Mouse (Mus musculus) T-helper 17 cell (primary cell): ENCODE results near the gene Hoxa2.

Source experiments
- in situ Hi-C, 2 experiments: fragments of 300-600 bp; cut with MboI, MseI; formaldehyde crosslinking; loops; 1 replicate in 1 of 2; 2 replicates in 1 of 2; pipeline ENCODE4 v1.15.1; 2025; ENCODE audit warnings: high pct_unique_total_duplicates in 2 of 2

Hoxa2 gene

DNA sequence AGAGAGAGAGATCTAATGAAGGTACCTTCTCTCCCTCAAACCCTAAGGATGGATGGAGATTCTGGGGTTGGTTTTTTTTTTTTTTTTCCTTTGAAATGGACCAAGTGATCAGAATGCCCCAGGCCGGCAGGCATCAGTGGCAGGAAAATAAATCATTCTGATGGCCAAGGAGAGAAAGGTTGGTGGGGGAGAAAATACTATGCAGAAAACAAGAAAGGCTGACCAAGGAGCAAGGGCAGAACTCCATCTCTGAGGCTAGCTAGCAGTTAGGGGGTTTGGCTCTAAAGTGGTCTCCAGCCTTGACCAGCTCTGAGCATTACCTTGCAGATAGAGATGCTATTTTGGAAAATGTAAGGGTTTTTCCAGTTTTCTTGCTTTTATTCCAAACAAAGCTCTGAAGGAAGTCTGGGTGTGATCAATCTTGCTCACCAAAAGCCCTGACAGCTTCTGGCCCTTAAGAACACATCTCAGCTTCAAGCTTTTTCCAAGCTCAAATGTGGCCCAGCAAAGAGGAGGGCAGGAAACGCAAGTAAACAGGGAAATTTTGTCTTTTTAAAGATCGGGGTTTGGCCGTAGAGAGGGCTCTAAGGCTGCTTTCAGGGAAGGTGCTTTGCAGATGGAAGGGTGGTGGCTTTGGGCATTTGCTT lies 1.9 kb upstream of the Hoxa2 start:
- in situ Hi-C loops, result no loop called here

DNA sequence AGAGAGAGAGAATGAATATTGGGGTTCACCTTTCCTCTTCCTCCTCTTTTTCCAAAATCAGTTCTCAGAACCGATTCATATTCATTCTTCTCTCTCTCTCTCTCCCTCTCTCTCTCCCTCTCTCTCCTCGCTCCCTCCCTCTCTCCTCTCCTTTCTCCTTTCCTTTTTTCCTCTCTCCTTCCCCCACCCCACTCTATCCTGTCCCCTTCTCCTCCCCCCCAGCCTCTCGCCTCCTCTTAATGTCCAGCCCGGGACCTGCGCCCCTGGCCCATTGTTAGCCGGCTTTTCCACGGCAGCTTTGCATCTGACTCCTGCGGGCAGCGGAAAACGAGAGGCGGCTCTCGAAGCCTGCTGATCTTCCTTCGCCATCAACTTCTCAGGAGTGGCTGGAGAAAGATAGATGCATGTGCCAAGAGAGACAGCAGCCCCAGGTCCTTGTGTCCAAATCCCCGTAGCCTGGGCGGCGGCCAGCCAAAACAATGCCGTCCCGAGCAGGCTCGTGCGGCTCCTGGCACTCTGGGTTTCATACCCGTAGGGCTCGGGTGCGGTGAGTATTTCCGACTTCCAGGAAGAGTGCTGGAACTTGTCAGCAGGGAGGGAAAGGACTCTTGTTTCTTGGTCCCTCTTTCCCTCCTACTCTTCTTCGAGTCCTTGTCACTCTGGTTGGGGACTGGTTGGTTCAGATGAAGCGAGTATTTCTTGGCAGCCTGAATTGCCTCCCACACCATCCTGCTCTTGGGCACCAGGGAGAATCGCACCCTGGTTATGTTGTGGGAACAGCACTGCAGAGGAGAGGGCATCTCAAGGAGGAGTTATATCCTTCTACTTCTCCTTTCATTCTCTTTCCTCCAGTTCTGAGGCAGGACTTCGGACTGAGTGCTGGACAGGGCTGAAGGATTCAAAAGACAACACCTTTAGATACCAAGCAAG lies 1.1 kb upstream of the Hoxa2 start:
- in situ Hi-C loops, result no loop called here

DNA sequence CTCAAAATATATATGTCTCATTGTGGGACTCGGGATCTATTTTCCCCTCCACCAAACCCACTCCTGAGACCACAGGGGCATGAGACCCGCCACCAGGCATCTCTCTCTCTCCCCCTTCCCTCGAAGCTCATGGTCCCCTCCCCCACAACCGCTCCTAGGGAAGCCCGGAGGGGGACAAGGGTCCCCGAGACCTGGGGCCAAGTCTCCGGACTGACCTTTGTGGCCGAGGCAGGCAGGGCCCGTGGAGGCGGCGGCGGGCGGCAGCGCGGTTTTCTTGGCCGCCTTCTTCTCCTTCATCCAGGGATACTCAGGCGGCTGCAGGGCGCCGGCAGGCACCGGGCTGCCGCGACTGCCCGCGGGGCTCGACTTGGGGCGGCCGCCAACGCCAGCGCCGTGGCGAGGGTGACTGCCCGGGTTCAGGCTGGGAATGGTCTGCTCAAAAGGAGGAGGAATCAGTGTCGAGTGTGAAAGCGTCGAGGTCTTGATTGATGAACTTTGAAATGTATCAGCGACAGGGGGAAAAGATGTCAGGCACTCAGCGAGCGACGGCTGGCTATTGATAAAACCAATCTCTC lies 493 bp downstream of the Hoxa2 start:
- in situ Hi-C loops, result no loop called here

DNA sequence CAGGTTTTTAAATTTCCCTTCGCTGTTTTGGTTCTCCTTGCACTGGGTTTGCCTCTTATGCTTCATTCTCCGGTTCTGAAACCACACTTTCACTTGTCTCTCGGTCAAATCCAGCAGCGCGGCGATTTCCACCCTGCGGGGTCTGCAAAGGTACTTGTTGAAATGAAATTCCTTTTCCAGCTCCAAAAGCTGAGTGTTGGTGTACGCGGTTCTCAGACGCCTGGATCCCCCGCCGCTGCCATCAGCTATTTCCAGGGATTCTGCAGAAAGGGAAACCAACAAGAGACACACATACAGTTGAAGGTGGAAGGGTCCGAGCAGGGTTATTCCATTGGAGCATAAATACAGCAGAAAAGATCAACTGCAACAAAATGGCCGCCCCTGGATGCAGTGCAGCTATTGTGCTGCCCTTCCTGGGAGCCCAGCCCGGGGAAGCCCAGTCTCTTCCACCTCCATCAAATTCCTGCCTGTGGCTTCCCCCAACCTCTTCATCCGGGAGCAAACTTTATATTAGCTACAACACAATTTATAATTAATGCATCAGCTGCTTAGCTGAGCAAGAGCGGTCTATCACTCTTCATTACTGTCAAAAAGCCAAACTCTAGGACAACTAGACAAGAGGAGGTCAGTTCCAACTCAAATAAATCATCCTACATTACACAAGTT lies 1.1 kb downstream of the Hoxa2 start:
- in situ Hi-C loops, result no loop called here

DNA sequence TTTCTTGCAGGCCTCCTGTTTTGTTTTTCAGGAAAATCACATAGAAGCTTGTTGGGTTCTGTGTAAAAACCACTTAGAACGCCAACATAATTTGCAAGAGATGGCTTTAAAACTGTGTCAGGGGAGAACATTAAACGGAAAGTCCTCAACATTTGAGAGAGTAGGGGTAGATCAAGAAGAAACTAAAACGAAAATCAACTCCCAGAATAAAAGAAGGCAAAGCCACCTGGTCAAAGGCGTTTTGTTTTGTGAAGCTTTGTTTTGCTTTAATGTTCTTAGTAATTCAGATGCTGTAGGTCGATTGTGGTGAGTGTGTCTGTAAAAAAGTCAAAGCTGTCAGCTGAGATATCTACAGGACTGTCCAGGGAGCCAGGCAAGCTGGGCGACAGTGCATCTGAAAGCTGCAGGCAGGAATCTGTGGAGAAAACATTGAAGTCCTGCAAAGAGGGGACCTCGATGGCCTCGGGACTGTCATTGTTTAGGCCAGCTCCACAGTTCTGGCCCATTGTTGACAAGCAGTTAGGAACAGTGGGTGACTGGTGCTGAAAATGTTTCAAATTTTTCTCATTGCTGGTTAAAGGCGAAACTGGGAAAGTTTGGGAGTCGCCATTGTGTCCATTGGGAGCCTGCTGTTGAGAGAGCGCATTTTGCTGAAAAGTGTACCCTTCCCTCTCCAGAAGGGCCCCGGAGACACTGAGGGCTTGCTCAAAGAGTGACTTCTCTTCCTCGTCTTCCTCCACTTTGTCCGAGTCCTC lies 1.8 kb downstream of the Hoxa2 start:
- in situ Hi-C loops, result no loop called here

DNA sequence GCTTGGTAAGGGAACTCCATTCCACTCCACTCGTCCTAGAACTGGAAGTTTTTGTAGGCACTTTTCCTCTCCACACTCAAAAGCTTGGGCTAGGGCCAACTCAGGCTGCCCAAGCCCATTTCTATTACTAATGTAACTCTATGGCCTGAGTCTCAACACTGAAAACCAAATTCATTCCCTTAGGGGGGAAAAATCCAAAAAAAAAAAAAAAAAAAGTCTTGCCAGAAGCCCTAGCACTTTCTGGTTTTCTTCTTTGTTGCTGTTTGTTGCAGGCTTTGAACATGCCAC lies 2.6 kb downstream of the Hoxa2 start:
- in situ Hi-C loops, result no loop called here

DNA sequence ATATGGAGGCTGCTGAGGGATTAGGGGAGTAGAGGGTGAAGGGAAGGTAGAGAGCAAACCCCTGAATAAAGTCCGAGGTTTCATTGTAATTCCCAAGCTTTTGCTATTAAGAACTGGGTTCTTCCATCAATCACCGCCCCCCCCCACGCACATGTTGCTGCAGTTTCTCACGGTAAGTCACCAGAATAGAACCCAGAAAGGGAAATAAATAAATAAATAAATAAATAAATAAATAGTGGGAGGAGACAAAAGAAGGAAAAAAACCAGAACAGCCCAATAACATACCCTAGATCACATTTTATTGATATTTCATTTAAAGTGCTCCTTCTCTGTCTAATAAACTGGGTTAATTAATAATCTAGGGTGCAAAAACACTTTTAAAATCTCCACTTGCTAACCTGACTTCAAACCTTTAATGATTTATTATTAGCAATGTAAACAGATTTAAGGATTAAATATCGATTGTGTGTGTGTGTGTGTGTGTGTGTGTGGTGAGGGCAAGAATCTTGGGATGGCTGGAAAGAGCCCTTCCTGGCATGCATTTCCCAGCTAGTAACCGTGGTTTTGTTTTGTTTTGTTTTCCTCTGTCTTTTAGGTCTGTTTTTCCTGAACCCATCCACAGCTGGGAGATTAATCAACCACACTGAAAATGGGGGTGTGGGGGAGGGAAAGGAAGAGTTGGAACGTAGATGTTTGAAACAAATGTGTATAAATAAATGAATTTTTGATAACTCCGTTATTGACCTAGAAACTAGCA lies 3.1 kb downstream of the Hoxa2 start:
- in situ Hi-C loops, result no loop called here

DNA sequence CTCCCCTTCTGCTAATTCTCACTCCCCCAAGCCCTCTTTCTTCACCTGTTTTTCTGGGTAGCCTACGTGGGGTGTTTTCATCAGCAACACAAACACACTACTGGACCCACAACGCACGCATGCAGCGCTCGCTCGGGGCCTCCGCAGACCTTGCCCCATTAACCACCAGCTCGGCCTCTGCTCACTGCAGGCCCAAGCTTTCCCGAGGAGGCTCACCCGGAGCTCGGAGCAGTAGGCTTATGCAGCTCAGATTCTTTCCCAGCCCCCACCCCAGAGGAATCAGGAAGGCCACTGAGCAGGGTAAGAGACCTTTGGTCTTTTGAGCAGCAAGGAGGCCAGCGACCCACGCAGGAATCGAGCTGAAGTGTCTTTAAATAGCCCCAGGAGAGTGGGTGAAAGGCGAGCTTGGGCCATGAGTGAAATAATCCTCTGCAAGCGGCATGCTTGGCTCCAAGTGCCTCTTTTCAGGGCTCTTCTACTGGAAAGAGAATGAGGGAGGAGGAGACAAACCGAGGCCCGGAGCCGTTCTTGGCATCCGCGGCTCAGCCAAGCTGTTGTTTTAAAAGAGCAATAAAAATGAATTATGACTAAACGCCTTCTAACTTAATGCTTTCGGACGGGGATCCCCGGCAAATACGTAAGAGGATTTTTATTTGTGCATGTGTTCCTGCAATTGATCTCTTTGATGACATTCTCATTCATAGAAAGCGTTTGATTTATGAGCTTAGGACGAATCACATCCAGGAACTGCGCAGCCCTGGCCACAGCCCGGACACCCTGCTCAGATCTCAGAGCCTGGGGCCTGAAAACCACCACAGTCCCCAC lies 3.9 kb downstream of the Hoxa2 start:
- in situ Hi-C loops, result no loop called here

DNA sequence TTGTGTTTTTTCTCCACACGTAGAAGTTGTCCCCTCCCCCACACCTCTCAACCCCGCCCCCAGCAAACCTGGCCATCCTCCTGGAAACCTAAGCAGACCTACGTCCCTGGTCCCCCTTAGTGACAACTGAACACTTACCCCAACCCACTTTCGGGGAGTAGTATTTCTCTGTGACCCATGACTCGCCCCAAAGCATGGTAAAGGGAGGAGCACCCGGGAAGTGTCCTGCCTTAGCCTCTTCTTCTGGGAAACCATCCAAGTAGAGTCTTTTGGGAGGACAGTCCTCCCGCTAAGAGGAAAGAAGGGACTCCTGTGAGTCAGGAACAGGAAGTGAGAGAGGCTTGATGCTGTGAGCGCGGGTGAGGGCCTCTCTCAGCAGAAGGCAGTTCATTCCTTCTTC lies 4.7 kb downstream of the Hoxa2 start:
- in situ Hi-C loops, result no loop called here

DNA sequence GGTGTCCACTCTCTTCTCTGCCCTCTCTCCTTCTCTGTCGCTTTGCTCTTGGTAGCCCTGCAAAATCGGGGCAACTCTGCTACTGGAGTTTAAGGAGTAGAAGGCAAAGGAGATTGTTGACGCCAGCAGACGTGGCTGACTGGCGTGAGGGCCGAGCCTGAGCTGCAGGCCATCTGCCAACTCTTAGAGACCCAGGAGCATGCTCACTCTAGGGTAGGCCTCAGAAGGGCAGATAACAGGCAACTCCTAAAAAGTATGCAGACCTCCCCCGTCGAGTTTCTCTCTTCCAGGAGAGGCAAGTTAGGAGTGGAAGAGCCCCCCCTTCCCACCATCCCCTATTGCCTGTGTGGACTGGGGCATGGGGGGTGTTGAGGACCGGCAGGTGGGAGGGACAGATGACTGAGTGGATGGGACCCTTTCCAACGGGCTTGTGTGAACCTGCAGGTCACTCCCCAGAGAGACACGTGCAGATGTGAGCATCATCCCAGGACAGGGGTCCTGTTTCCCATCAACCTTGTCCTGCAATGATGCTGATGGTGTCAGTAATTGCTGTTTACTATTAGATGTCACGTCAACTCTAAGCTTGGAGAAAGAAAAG lies 5.4 kb downstream of the Hoxa2 start:
- in situ Hi-C loops, result no loop called here

DNA sequence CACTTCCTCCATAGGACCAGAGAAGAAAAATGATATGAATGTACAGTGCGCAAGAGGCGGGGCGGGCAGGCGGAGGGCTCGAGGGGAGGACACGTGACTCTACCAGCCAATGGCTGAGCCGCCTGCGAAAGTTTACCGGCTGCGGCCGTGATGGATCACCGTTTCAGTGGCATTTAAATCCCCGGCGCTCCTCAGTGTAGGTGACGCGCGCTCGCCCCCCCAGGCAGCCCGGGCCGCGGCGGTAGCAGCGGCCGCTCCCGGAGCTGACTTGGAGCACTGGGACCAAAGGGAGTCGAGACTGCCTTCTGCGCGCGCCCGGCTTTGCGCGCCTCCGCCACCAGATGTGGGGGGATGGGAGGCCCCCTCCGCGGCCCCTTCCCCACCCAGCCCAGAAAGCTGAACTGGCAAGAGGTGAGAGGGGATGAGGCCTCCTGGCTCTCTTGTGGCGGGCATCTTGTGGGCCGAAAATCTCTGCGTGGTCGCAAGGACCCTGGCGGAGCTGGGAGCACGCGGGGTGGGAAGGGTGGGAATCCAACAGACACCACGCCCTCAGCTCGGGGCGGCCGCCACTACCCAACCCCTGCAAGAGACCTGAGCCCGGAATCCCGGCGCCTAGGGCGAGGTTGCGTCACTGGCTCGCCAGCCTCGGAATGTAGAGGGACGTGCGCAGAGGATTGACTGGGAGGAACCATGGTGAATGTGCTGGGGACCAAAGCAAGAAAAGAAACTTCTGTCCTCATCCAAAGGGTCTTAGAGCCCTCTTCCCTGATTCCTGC lies 6.2 kb downstream of the Hoxa2 start, which contains the start of gene Hoxa1:
Gene Hoxa1, minus strand, starts transcription at position 42 of the 776 bp plus-strand sequence.
- in situ Hi-C loops, result no loop called here

DNA sequence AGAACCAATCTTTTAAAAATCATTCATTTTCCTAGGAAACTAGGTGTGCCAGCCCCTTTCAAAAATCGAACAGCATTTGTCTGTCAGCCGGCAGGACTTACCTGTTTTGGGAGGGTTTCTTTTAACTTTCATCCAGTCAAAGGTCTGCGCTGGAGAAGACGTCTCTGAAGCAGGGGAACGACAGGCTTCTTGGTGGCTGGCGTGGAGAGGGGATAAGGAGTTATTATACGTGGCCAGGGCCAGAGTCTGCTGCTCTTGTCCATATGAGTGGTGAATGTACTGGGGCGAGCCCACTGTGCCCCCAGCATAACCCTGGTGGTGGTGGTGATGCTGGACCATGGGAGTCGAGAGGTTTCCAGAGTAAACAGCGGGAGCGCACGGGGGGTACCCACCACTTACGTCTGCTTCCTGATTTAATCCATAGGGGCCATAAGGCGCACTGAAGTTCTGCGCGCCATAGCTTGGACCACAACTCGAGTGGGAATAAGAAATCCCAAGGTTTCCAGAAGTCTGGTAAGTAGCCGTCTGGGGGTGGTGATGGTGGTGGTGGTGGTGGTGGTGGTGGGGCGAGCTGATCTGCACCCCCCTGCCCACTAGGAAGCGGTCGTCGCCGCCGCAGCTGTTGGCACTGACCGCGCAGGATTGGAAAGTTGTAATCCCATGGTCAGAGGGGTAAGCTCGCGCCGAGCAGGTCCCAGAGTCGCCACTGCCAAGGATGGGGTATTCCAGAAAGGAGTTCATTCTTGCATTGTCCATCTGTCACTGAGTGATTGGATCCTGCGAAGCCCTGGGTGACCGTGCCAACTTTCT lies 7.0 kb downstream of the Hoxa2 start:
- in situ Hi-C loops, result no loop called here

DNA sequence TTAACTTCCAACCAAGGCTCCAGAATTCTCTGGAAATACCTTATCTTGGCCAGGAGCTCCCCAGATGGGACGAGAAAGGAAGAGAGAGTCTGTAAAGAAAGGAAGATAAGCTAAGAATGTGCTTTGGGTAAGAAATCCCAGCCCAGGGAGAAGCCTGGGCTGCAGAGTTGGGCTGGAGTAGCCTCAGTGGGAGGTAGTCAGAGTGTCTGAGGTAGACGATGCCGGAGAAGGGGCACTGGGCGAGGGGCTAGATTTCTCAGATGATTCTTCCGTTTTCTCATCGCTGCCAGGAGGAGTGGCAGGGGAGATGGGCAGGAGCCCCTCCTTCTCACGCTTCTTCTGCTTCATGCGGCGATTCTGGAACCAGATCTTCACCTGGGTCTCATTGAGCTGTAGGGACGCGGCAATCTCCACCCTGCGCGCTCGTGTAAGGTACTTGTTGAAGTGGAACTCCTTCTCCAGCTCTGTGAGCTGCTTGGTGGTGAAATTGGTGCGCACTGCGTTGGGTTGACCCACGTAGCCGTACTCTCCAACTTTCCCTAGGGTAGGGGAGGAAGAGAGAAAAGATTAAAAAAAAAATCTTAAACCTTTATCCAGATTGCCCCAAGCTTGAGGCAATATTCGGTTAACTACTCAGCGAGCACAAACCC lies 8.0 kb downstream of the Hoxa2 start:
- in situ Hi-C loops, result no loop called here

DNA sequence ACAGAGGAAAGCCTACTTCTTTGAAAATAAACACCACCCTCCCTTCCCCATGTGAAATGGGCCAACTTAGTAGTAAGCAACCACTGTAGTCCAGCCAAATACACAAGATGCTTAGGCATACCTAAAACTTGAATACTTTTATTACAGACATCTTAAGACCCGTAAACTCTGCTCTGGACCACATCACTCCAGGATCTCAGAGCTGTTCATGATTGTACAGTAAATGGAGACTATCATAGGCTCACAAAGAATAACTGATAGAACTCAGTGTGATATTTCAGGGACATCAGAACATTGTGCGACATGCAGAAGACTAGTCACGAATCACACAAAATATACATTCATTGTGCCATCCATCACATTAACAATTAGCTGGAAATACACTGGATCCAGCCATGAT lies 9.2 kb downstream of the Hoxa2 start:
- in situ Hi-C loops, result no loop called here

DNA sequence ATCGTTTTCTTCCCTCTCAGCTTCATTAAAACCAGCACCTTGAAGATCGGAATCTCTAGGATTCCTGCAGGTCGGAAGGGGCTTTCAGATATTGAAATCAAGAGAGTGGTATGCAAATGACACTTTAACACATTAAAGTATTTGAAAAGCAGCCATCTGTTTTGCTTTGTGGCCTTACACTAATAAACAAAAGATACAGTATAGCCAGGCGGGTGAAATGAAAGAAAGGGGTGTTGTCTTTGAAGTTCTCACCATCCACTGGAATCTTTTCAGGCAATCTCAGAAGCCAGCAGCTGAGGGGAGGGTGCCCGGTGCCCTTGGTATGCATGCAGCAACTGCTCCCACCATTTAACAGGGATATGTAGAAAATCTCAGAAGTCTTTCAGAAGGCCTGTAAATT lies 10.6 kb downstream of the Hoxa2 start:
- in situ Hi-C loops, result no loop called here

DNA sequence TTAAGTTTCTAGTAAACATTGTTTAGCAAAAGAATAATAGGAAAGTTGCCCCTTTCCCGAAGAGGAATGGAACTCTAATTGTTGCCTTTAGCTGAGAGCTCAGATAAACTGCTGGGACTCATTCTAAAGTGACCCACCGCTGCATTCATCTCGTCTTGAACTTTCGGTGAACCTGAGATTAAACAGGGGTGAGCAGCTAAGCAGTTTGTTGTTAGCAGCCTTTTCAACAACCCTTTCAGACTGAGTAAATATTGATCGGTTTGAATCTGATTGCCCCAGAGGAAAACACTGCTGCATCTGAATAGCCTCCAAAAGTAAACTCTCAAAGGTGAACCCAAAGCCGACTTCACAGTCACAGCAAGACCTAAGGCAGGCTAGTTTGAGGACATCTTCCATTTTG lies 11.4 kb downstream of the Hoxa2 start:
- in situ Hi-C loops, result no loop called here
